Mouse (Mus musculus) urinary bladder, postnatal 25 days (tissue): Measurements from ENCODE around the gene Atp2b4.
A peak's percentile ranks its signal among the peaks of the same experiment; 100 is the strongest.
"Not testable (repeated sequence)": the region's sequence is repeated elsewhere in the genome, so short reads cannot be mapped to it uniquely, and the experiment has no call there.

Experiments used
- DNase-seq: peaks from one replicate; pipeline ENCODE4 v3.0.0; 2022; ENCODE audit warnings: low spot score

Atp2b4 gene

GRCm38 (mm10) chr1:133693536-133694114 lies 107.2 kb downstream of the Atp2b4 start:
- no peak for DNase-seq

GRCm38 (mm10) chr1:133692195-133692594 lies 108.6 kb downstream of the Atp2b4 start:
- DNase-seq = no peak

- DNase-seq = no peak
These were observed 109.8 kb downstream of the Atp2b4 start for GRCm38 (mm10) chr1:133691046-133691445.

GRCm38 (mm10) chr1:133689897-133690296 lies 110.9 kb downstream of the Atp2b4 start, which contains the start of gene Lax1:
Gene Lax1 (minus strand): TSS chr1:133690108.
- DNase-seq = no peak

- no peak for DNase-seq
These were observed 112.5 kb downstream of the Atp2b4 start for GRCm38 (mm10) chr1:133688301-133688700.

GRCm38 (mm10) chr1:133685749-133686519 lies 114.9 kb downstream of the Atp2b4 start:
- DNase-seq = no peak

GRCm38 (mm10) chr1:133671801-133672200 lies 129.0 kb downstream of the Atp2b4 start:
- no peak for DNase-seq

GRCm38 (mm10) chr1:133671266-133671665 lies 129.6 kb downstream of the Atp2b4 start:
- no peak for DNase-seq

GRCm38 (mm10) chr1:133670776-133671175 lies 130.1 kb downstream of the Atp2b4 start:
- no peak for DNase-seq

- no peak for DNase-seq
These were observed 130.7 kb downstream of the Atp2b4 start for GRCm38 (mm10) chr1:133670190-133670589.

- no peak for DNase-seq
These were observed 132.2 kb downstream of the Atp2b4 start for GRCm38 (mm10) chr1:133668618-133669017.

GRCm38 (mm10) chr1:133667721-133668120 lies 133.1 kb downstream of the Atp2b4 start:
- no peak for DNase-seq

GRCm38 (mm10) chr1:133665713-133666112 lies 135.1 kb downstream of the Atp2b4 start:
- not testable (repeated sequence) for DNase-seq

GRCm38 (mm10) chr1:133664203-133664970 lies 136.5 kb downstream of the Atp2b4 start:
- DNase-seq = no peak

- no peak for DNase-seq
These were observed 137.4 kb downstream of the Atp2b4 start for GRCm38 (mm10) chr1:133663427-133663826.

- no peak for DNase-seq
These were observed 137.9 kb downstream of the Atp2b4 start for GRCm38 (mm10) chr1:133662941-133663340.

GRCm38 (mm10) chr1:133661203-133661933 lies 139.5 kb downstream of the Atp2b4 start, which contains the start of gene Gm38394:
Gene Gm38394 (minus strand): TSS chr1:133661318.
- DNase-seq = peak; percentile 76

GRCm38 (mm10) chr1:133660466-133661202 lies 140.2 kb downstream of the Atp2b4 start, which contains the start of gene Zbed6:
Gene Zbed6 (minus strand): TSS chr1:133660885.
- DNase-seq = peak; percentile 66

GRCm38 (mm10) chr1:133658878-133659277 lies 142.0 kb downstream of the Atp2b4 start:
- DNase-seq = no peak

GRCm38 (mm10) chr1:133656811-133657210 lies 144.0 kb downstream of the Atp2b4 start:
- DNase-seq = no peak

GRCm38 (mm10) chr1:133653033-133653432 lies 147.8 kb downstream of the Atp2b4 start:
- DNase-seq = no peak
